Mouse (Mus musculus): ENCODE measurements around the gene Ybx2.

Gene Ybx2

GRCm38 (mm10) chr11:69964650-69965270, 29.2 kb downstream of the Ybx2 start, which contains the start of gene Cldn7:
Gene Cldn7, plus strand, starts transcription at chr11:69964779.
- no peak for DNase-seq (ENCODE audit: low spot score)

GRCm38 (mm10) chr11:69965271-69966005, 29.8 kb downstream of the Ybx2 start:
- no peak for DNase-seq (ENCODE audit: low spot score)

- DNase-seq (ENCODE audit: low spot score), result no peak
These were observed 30.6 kb downstream of the Ybx2 start for GRCm38 (mm10) chr11:69966006-69966859.

GRCm38 (mm10) chr11:69966860-69967517, 31.4 kb downstream of the Ybx2 start:
- DNase-seq (ENCODE audit: low spot score), result no peak

GRCm38 (mm10) chr11:69968793-69969192, 33.2 kb downstream of the Ybx2 start:
- DNase-seq (ENCODE audit: low spot score), result no peak

GRCm38 (mm10) chr11:69970222-69970621, 34.6 kb downstream of the Ybx2 start:
- no peak for DNase-seq (ENCODE audit: low spot score)

- DNase-seq (ENCODE audit: low spot score), result no peak
These were observed 35.2 kb downstream of the Ybx2 start for GRCm38 (mm10) chr11:69970775-69971174.

- DNase-seq (ENCODE audit: low spot score), result no peak
These were observed 39.3 kb downstream of the Ybx2 start for GRCm38 (mm10) chr11:69974907-69975306.

GRCm38 (mm10) chr11:69976271-69976670, 40.7 kb downstream of the Ybx2 start:
- DNase-seq (ENCODE audit: low spot score), result no peak

- DNase-seq (ENCODE audit: low spot score), result no peak
These were observed 44.2 kb downstream of the Ybx2 start for GRCm38 (mm10) chr11:69979827-69980195.

GRCm38 (mm10) chr11:69980196-69981140, 44.9 kb downstream of the Ybx2 start:
- DNase-seq (ENCODE audit: low spot score), result peak; percentile 90

- no peak for DNase-seq (ENCODE audit: low spot score)
These were observed 45.7 kb downstream of the Ybx2 start, which contains the start of gene Ctdnep1 for GRCm38 (mm10) chr11:69981141-69981762. Gene Ctdnep1, plus strand, starts transcription at chr11:69981156.

- no peak for DNase-seq (ENCODE audit: low spot score)
These were observed 46.6 kb downstream of the Ybx2 start, which contains the start of gene Elp5 for GRCm38 (mm10) chr11:69982225-69982624. Gene Elp5, minus strand, starts transcription at chr11:69982517.

- DNase-seq (ENCODE audit: low spot score), result no peak
These were observed 47.3 kb downstream of the Ybx2 start for GRCm38 (mm10) chr11:69982877-69983276.

GRCm38 (mm10) chr11:69983377-69983776, 47.8 kb downstream of the Ybx2 start:
- DNase-seq (ENCODE audit: low spot score), result no peak

- no peak for DNase-seq (ENCODE audit: low spot score)
These were observed 48.8 kb downstream of the Ybx2 start for GRCm38 (mm10) chr11:69984431-69984830.

GRCm38 (mm10) chr11:69989949-69990348, 54.4 kb downstream of the Ybx2 start:
- DNase-seq (ENCODE audit: low spot score), result no peak

Measured in urinary bladder, postnatal 10 days (tissue).